Mouse (Mus musculus) telencephalon, adult 2 months (tissue): ENCODE data around the gene Camk1d.

ENCODE experiments used
- DNase-seq: peaks from one replicate; pipeline ENCODE4 v3.0.0-alpha.2; 2011; ENCODE audit warnings: low read depth, low spot score

Gene Camk1d

GRCm38 (mm10) chr2:5709911-5710310 is 4.4 kb downstream of the Camk1d start:
- DNase-seq = no peak

GRCm38 (mm10) chr2:5707871-5708733 is 6.2 kb downstream of the Camk1d start:
- DNase-seq = no peak

- DNase-seq = no peak
Observed at GRCm38 (mm10) chr2:5706618-5707017, 7.7 kb downstream of the Camk1d start.

GRCm38 (mm10) chr2:5702370-5702769 is 11.9 kb downstream of the Camk1d start:
- DNase-seq = no peak

- DNase-seq = no peak
Observed at GRCm38 (mm10) chr2:5700931-5701330, 13.4 kb downstream of the Camk1d start.

- DNase-seq = no peak
Observed at GRCm38 (mm10) chr2:5698451-5698850, 15.9 kb downstream of the Camk1d start.

- DNase-seq = no peak
Observed at GRCm38 (mm10) chr2:5694094-5694493, 20.2 kb downstream of the Camk1d start.

- DNase-seq = no peak
Observed at GRCm38 (mm10) chr2:5691729-5692128, 22.6 kb downstream of the Camk1d start.

- no peak for DNase-seq
Observed at GRCm38 (mm10) chr2:5683366-5683765, 30.9 kb downstream of the Camk1d start.

- DNase-seq = no peak
Observed at GRCm38 (mm10) chr2:5681909-5682308, 32.4 kb downstream of the Camk1d start.

- DNase-seq = peak; percentile 67
Observed at GRCm38 (mm10) chr2:5681302-5681701, 33.0 kb downstream of the Camk1d start.

GRCm38 (mm10) chr2:5679055-5679454 is 35.3 kb downstream of the Camk1d start:
- DNase-seq = no peak

GRCm38 (mm10) chr2:5677472-5677871 is 36.8 kb downstream of the Camk1d start:
- no peak for DNase-seq

GRCm38 (mm10) chr2:5676786-5677185 is 37.5 kb downstream of the Camk1d start:
- DNase-seq = no peak

- DNase-seq = no peak
Observed at GRCm38 (mm10) chr2:5676143-5676483, 38.2 kb downstream of the Camk1d start.

- DNase-seq = peak; percentile 70
Observed at GRCm38 (mm10) chr2:5675431-5676142, 38.7 kb downstream of the Camk1d start.

GRCm38 (mm10) chr2:5674512-5674911 is 39.8 kb downstream of the Camk1d start:
- no peak for DNase-seq

GRCm38 (mm10) chr2:5673816-5674215 is 40.5 kb downstream of the Camk1d start:
- no peak for DNase-seq

GRCm38 (mm10) chr2:5672906-5673589 is 41.3 kb downstream of the Camk1d start:
- no peak for DNase-seq

- no peak for DNase-seq
Observed at GRCm38 (mm10) chr2:5670146-5670545, 44.2 kb downstream of the Camk1d start.

- no peak for DNase-seq
Observed at GRCm38 (mm10) chr2:5669498-5670040, 44.7 kb downstream of the Camk1d start.

GRCm38 (mm10) chr2:5668940-5669339 is 45.4 kb downstream of the Camk1d start:
- no peak for DNase-seq
